Mouse (Mus musculus): ENCODE data around the gene Mkrn2. TPM values are rescaled to one million over a fixed set of nuclear protein-coding genes. Genes with fewer than 3 reads are reported as not detected.

Gene Mkrn2
- total RNA-seq, 2 experiments from 2014 or later: 52.8 to 52.9 TPM

Other genes starting within 250 kb of the Mkrn2 start
- gene Pparg, start 241.0 kb upstream of the Mkrn2 start, total RNA-seq (2021): 1 to 10 TPM; 3.5 to 4.7 TPM
- 1 to 10 TPM; 5.1 to 7.4 TPM for gene Tsen2, start 57.2 kb upstream of the Mkrn2 start, total RNA-seq (2021)
- under 1 TPM in 1 of 2 experiments, not detected in 1; 0.11 TPM for gene Mkrn2os, start 9.3 kb upstream of the Mkrn2 start, total RNA-seq (2021)
- gene Raf1, start 74.7 kb downstream of the Mkrn2 start, total RNA-seq (2021): 100 to 1,000 TPM; 110 to 123 TPM
- gene Tmem40, start 160.5 kb downstream of the Mkrn2 start, total RNA-seq (2021): under 1 TPM in 1 of 2 experiments, not detected in 1; 0.43 TPM
- gene Cand2, start 172.6 kb downstream of the Mkrn2 start, total RNA-seq (2021): 10 to 100 TPM; 74.8 to 78.7 TPM
- 100 to 1,000 TPM; 568 to 577 TPM for gene Rpl32, start 206.8 kb downstream of the Mkrn2 start, total RNA-seq (2021)
- under 1 TPM in 1 of 2 experiments, not detected in 1; 0.14 TPM for gene Efcab12, start 236.5 kb downstream of the Mkrn2 start, total RNA-seq (2021)

Measured in gastrocnemius, adult 18-20 months (tissue).